Mouse (Mus musculus): Measurements from ENCODE around the gene Cdkn2d.

- TF ChIP-seq CTCF (IDR thresholded peaks at IDR 0.05; ENCODE audit: low read depth): no peak
- TF ChIP-seq EP300 (IDR thresholded peaks at IDR 0.05; ENCODE audit: low read depth): no peak
Measured at GRCm38 (mm10) chr9:21275013-21275710, 16.0 kb downstream of the Cdkn2d start.

Data from liver, embryonic 14.5 days (tissue).